14 mouse cellular contexts compared by ENCODE assay signal in the genomic region with DNA sequence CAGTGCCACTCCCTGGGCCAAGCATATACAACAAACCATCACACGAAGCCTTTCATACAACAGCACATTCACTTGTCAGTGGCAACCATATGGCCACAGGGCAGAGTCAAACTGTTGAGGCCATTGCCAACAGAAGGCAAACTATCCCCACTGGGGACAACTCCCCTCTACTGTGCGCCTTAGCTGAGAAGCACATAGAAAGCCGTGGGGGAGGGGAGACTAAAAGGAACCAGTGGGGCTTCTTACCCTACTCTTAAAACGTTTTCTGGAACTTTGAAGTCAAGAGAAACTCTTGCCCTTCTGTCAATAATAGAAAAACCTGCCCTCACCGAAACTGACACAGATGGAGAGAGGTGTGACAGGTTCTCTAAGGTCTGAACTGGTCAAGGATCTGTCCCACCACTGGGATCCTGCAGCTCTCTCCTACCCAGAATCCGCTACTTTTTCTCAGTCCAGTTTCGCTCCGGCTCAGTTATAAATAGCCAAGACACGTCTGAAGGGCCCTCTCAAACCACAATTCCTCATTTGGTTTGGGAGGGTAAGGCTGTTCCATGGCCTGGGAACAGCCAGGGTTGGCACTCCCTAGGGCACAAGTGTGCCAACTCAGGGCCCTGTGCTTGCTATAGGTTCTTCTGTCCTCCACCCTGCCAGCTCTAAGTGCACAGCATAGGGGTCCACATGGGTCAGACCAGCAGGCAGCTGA.
DNase-seq lines count a peak whose midpoint lies in the region; ATAC-seq lines count a peak whose summit lies in the region.
"Had no signal": no experiment of that assay in that cellular context is flagged by ENCODE, and none has a peak within 500 bp of the region (broad histone marks: within the 10 kb centered on the region; RNA-seq: fewer than 3 reads in every experiment).

No protein-coding gene starts in this region.

- H3K9me3 ChIP-seq in heart, embryonic 13.5 days: no peaks in the 10 kb centered on the region
- H3K9me3 ChIP-seq in megakaryocyte, embryonic 14.5 days: no peaks in the 10 kb centered on the region
- H3K9me3 ChIP-seq in limb, embryonic 12.5 days: no peaks in the 10 kb centered on the region
- H3K9me3 ChIP-seq: midbrain, embryonic 15.5 days; neural tube, embryonic 13.5 days had no signal

- DNase-seq in heart, postnatal 14 days: no peak
- peak; percentile 34 for DNase-seq in thymus, postnatal 25 days
- no peak for DNase-seq in cerebellum, adult 8-10 months
- DNase-seq: cerebellum, postnatal 14 days; gastrocnemius, postnatal 14 days had no signal

- no peak overlapping the region for H3K4me2 ChIP-seq in heart, embryonic 13.5 days
- H3K4me2 ChIP-seq in limb, embryonic 12.5 days: no peak overlapping the region
- H3K4me2 ChIP-seq: midbrain, embryonic 15.5 days; neural tube, embryonic 13.5 days had no signal

- peak overlapping the region; percentile 40; the same call in 1 of the 2 replicates for H3K9ac ChIP-seq in heart, embryonic 13.5 days
- H3K9ac ChIP-seq in limb, embryonic 12.5 days (replicated peaks): no peak overlapping the region
- H3K9ac ChIP-seq: midbrain, embryonic 15.5 days; neural tube, embryonic 13.5 days had no signal

- H3K4me1 ChIP-seq in heart, embryonic 13.5 days: peaks cover 71% of the 10 kb centered on the region
- H3K4me1 ChIP-seq in megakaryocyte, embryonic 14.5 days: peaks cover 62% of the 10 kb centered on the region
- peaks cover 82% of the 10 kb centered on the region for H3K4me1 ChIP-seq in limb, embryonic 12.5 days (replicated peaks)

- peak overlapping the region; percentile 43 for H3K27ac ChIP-seq in heart, embryonic 13.5 days (replicated peaks)
- 0 out of 2 replicates have a peak overlapping the region, but pooled peaks have one; percentile 45 for H3K27ac ChIP-seq in limb, embryonic 12.5 days
- H3K27ac ChIP-seq: midbrain, embryonic 15.5 days; neural tube, embryonic 13.5 days had no signal

- intact Hi-C loops in heart, postnatal 14 days (cut with DNase I): loop anchor here (5.0 kb wide), 1 partner anchor 80 kb away; no protein-coding TSS in a partner anchor

- no peak for ATAC-seq in heart, embryonic 13.5 days (ENCODE audit: extremely low read depth, insufficient number of reproducible peaks, low FRiP score, low TSS enrichment)
- no peak for ATAC-seq in megakaryocyte, adult 5-6 weeks (ENCODE audit: poor library complexity, severe bottlenecking)
- no peak for ATAC-seq in limb, embryonic 12.5 days (ENCODE audit: insufficient number of reproducible peaks, insufficient read depth, low FRiP score, low TSS enrichment, low read depth)
- ATAC-seq in inflammation-experienced regulatory T-cells, adult 6 months: no peak
- ATAC-seq: forebrain, embryonic 14.5 days; hindbrain, embryonic 16.5 days; midbrain, embryonic 15.5 days had no signal

- no peak overlapping the region for H3K4me3 ChIP-seq in heart, embryonic 13.5 days
- peak overlapping the region; percentile 23 for H3K4me3 ChIP-seq in megakaryocyte, embryonic 14.5 days (replicated peaks)
- H3K4me3 ChIP-seq in limb, embryonic 12.5 days (replicated peaks): no peak overlapping the region
- H3K4me3 ChIP-seq: midbrain, embryonic 15.5 days; neural tube, embryonic 13.5 days had no signal

- no peaks in the 10 kb centered on the region for H3K27me3 ChIP-seq in heart, embryonic 13.5 days (replicated peaks)
- H3K27me3 ChIP-seq in megakaryocyte, embryonic 14.5 days (replicated peaks): peaks cover 70% of the 10 kb centered on the region
- H3K27me3 ChIP-seq in limb, embryonic 12.5 days: no peaks in the 10 kb centered on the region
- H3K27me3 ChIP-seq: midbrain, embryonic 15.5 days; neural tube, embryonic 13.5 days had no signal

- H3K36me3 ChIP-seq in heart, embryonic 13.5 days: no peaks in the 10 kb centered on the region
- H3K36me3 ChIP-seq in megakaryocyte, embryonic 14.5 days (replicated peaks; ENCODE audit: low read length): no peaks in the 10 kb centered on the region
- no peaks in the 10 kb centered on the region for H3K36me3 ChIP-seq in limb, embryonic 12.5 days
- H3K36me3 ChIP-seq: midbrain, embryonic 15.5 days; neural tube, embryonic 13.5 days had no signal

- WGBS in heart, embryonic 13.5 days: 51% methylated on average over 9 of the region's 9 CpGs
- WGBS in limb, embryonic 12.5 days: 71% methylated on average over 9 of the region's 9 CpGs
